Mouse (Mus musculus) MEL (cell line): ENCODE measurements around the gene Rgs6. TPM values are rescaled to one million over a fixed set of nuclear protein-coding genes. Genes with fewer than 3 reads are reported as not detected.

Source experiments
- DNase-seq: peaks from one replicate; pipeline ENCODE4 v3.0.0; 2011; ENCODE audit warnings: low read depth, low spot score
- H3K27ac ChIP-seq: 2 replicates; pipeline ENCODE4 v1.5.1; 2012; ENCODE audit warnings: low read depth, mild to moderate bottlenecking, control low read depth, low read length, moderate library complexity; ENCODE audit not compliant: control insufficient read depth
- H3K27me3 ChIP-seq, 2 experiments: fragments of 150-350 bp in 1 of 2; sonication (generic) in 1 of 2; 2 replicates each; pipeline ENCODE4 v1.6.1; 2012; ENCODE audit warnings: low read length in 2 of 2, mild to moderate bottlenecking in 2 of 2, improper control_type of control experiment in 1 of 2, moderate library complexity in 1 of 2; ENCODE audit not compliant: insufficient read depth in 2 of 2, control insufficient read depth in 1 of 2
- H3K36me3 ChIP-seq, 2 experiments: 2 replicates each; pipeline ENCODE4 v1.6.1; 2012 to 2014; ENCODE audit warnings: low read length in 2 of 2, improper control_type of control experiment in 1 of 2, inconsistent platforms in 1 of 2, mild to moderate bottlenecking in 1 of 2; ENCODE audit not compliant: insufficient read depth in 2 of 2, control insufficient read depth in 1 of 2
- H3K4me1 ChIP-seq, 2 experiments: fragments of 150-350 bp in 1 of 2; sonication (generic) in 1 of 2; 2 replicates each; pipeline ENCODE4 v1.6.1; 2012; ENCODE audit warnings: low read length in 2 of 2, improper control_type of control experiment in 1 of 2, mild to moderate bottlenecking in 1 of 2; ENCODE audit not compliant: insufficient read depth in 2 of 2, control insufficient read depth in 1 of 2
- H3K4me3 ChIP-seq, 2 experiments: fragments of 150-350 bp in 1 of 2; sonication (generic) in 1 of 2; 2 replicates each; pipeline ENCODE4 v1.5.1; 2012; ENCODE audit warnings: low read depth in 2 of 2, low read length in 2 of 2, mild to moderate bottlenecking in 2 of 2, moderate library complexity in 2 of 2, control low read depth in 1 of 2, improper control_type of control experiment in 1 of 2; ENCODE audit not compliant: control insufficient read depth in 1 of 2, insufficient read depth in 1 of 2
- H3K79me2 ChIP-seq: 2 replicates; pipeline ENCODE4 v1.6.1; 2012; ENCODE audit warnings: mild to moderate bottlenecking, low read length, moderate library complexity; ENCODE audit not compliant: control insufficient read depth, poor library complexity, insufficient read depth
- H3K9ac ChIP-seq: 2 replicates; pipeline ENCODE4 v1.6.1; 2012; ENCODE audit warnings: low read depth, mild to moderate bottlenecking, control low read depth, low read length, moderate library complexity; ENCODE audit not compliant: control insufficient read depth, poor library complexity, severe bottlenecking
- H3K9me3 ChIP-seq: fragments of 150-350 bp; sonication (generic); replicated peaks from 2 replicates; pipeline ENCODE4 v1.6.1; 2012; ENCODE audit warnings: mild to moderate bottlenecking, low read length, improper control_type of control experiment, moderate library complexity; ENCODE audit not compliant: insufficient read depth
- BHLHE40 ChIP-seq: IDR thresholded peaks from 2 replicates; pipeline ENCODE4 v1.6.1; 2012; ENCODE audit warnings: low read depth, mild to moderate bottlenecking, inconsistent platforms, low read length, improper control_type of control experiment, borderline replicate concordance
- CHD2 ChIP-seq: IDR thresholded peaks from 2 replicates; pipeline ENCODE4 v1.6.1; 2011; ENCODE audit warnings: low read length, improper control_type of control experiment
- ETS1 ChIP-seq: IDR thresholded peaks from 2 replicates; pipeline ENCODE4 v1.6.1; 2012; ENCODE audit warnings: low read depth, mild to moderate bottlenecking, inconsistent platforms, low read length, improper control_type of control experiment, moderate library complexity
- GATA1 ChIP-seq: IDR thresholded peaks from 2 replicates; pipeline ENCODE4 v1.6.1; 2011; ENCODE audit warnings: low read depth, low read length, improper control_type of control experiment
- JUND ChIP-seq: IDR thresholded peaks from 2 replicates; pipeline ENCODE4 v1.6.1; 2011; ENCODE audit warnings: low read depth, mild to moderate bottlenecking, improper control_type of control experiment, low read length
- KAT2A ChIP-seq: conservative IDR thresholded peaks from 2 replicates; pipeline ENCODE4 v1.6.1; 2012; ENCODE audit warnings: low read depth, low read length, improper control_type of control experiment, inconsistent platforms
- MAFK ChIP-seq: IDR thresholded peaks from 2 replicates; pipeline ENCODE4 v1.6.1; 2011; ENCODE audit warnings: low read depth, mild to moderate bottlenecking, low read length, improper control_type of control experiment, borderline replicate concordance
- MAX ChIP-seq: IDR thresholded peaks from 2 replicates; pipeline ENCODE4 v1.6.1; 2011; ENCODE audit warnings: low read length, improper control_type of control experiment
- MXI1 ChIP-seq: IDR thresholded peaks from 2 replicates; pipeline ENCODE4 v1.6.1; 2011; ENCODE audit warnings: mild to moderate bottlenecking, low read depth, low read length, improper control_type of control experiment
- MYB ChIP-seq: IDR thresholded peaks from 2 replicates; pipeline ENCODE4 v1.6.1; 2011; ENCODE audit warnings: mild to moderate bottlenecking, low read depth, low read length, improper control_type of control experiment
- NRF1 ChIP-seq: IDR thresholded peaks from 2 replicates; pipeline ENCODE4 v1.6.1; 2014; ENCODE audit warnings: low read depth, mild to moderate bottlenecking, inconsistent platforms, low read length, improper control_type of control experiment, moderate library complexity; ENCODE audit not compliant: poor library complexity, insufficient read depth, severe bottlenecking
- POLR2A ChIP-seq, 2 experiments: IDR thresholded peaks; 2 replicates each; pipeline ENCODE4 v1.6.1; 2011 to 2012; ENCODE audit warnings: low read length in 2 of 2, mild to moderate bottlenecking in 2 of 2, control low read depth in 1 of 2, improper control_type of control experiment in 1 of 2, low read depth in 1 of 2, moderate library complexity in 1 of 2; ENCODE audit not compliant: control insufficient read depth in 1 of 2, insufficient read depth in 1 of 2, poor library complexity in 1 of 2
- POLR2AphosphoS5 ChIP-seq: IDR thresholded peaks from 2 replicates; pipeline ENCODE4 v1.6.1; 2012; ENCODE audit warnings: low read depth, borderline replicate concordance, mild to moderate bottlenecking, inconsistent platforms, low read length, moderate library complexity, mixed read lengths
- RAD21 ChIP-seq: IDR thresholded peaks from 2 replicates; pipeline ENCODE4 v1.6.1; 2011; ENCODE audit warnings: mild to moderate bottlenecking, low read depth, low read length, improper control_type of control experiment
- RCOR1 ChIP-seq: IDR thresholded peaks from 2 replicates; pipeline ENCODE4 v1.6.1; 2012; ENCODE audit warnings: low read depth, mild to moderate bottlenecking, inconsistent platforms, low read length, improper control_type of control experiment
- SIN3A ChIP-seq: IDR thresholded peaks from 2 replicates; pipeline ENCODE4 v1.6.1; 2012; ENCODE audit warnings: low read length, improper control_type of control experiment, inconsistent platforms
- TAL1 ChIP-seq: IDR thresholded peaks from 2 replicates; pipeline ENCODE4 v1.6.1; 2012; ENCODE audit warnings: mild to moderate bottlenecking, inconsistent platforms, low read length, moderate library complexity, mixed read lengths
- TCF12 ChIP-seq: IDR thresholded peaks from 2 replicates; pipeline ENCODE4 v1.6.1; 2014; ENCODE audit warnings: low read depth, mild to moderate bottlenecking, inconsistent platforms, low read length, improper control_type of control experiment, moderate library complexity
- UBTF ChIP-seq: IDR thresholded peaks from 2 replicates; pipeline ENCODE4 v1.6.1; 2012; ENCODE audit warnings: low read depth, mild to moderate bottlenecking, inconsistent platforms, low read length, improper control_type of control experiment, moderate library complexity, borderline replicate concordance; ENCODE audit not compliant: insufficient read depth
- USF2 ChIP-seq, 2 experiments: IDR thresholded peaks; 2 replicates each; pipeline ENCODE4 v1.6.1; 2011 to 2012; ENCODE audit warnings: improper control_type of control experiment in 2 of 2, low read length in 2 of 2, borderline replicate concordance in 1 of 2, inconsistent platforms in 1 of 2, low read depth in 1 of 2, mild to moderate bottlenecking in 1 of 2; ENCODE audit not compliant: insufficient read depth in 1 of 2
- ZKSCAN1 ChIP-seq: IDR thresholded peaks from 2 replicates; pipeline ENCODE4 v1.6.1; 2012; ENCODE audit warnings: low read depth, mild to moderate bottlenecking, inconsistent platforms, low read length, improper control_type of control experiment, moderate library complexity
- ZMIZ1 ChIP-seq: IDR thresholded peaks from 2 replicates; pipeline ENCODE4 v1.6.1; 2012; ENCODE audit warnings: low read depth, mild to moderate bottlenecking, inconsistent platforms, low read length, improper control_type of control experiment, moderate library complexity
- polyA plus RNA-seq, 2 experiments: library from polyadenylated mRNA; stranded (reverse) in 1 of 2; unstranded in 1 of 2; fragments of >175 nt in 1 of 2; fragments of >200 nt in 1 of 2; gene quantifications; 2 replicates each; pipeline versions ENCODE4 v1.2.1 to v1.2.4; 2012; ENCODE audit warnings: low replicate concordance in 2 of 2, low read depth in 1 of 2; ENCODE audit not compliant: insufficient read length in 2 of 2, insufficient read depth in 1 of 2, missing spikeins in 1 of 2
- total RNA-seq: library from RNA; depleted of rRNA; stranded (reverse); fragments of 300-350 nt; gene quantifications from 2 replicates; pipeline ENCODE4 v1.2.3, GENCODE M21; 2012

Gene Rgs6
- total and polyA plus RNA-seq, 3 experiments: not detected

- Histone ChIP-seq H3K79me2 (no peaks in the 10 kb centered on the region), H3K4me3 (no peak overlapping the region), H3K36me3 (no peaks in the 10 kb centered on the region), H3K9ac (no peak overlapping the region), H3K4me1 (no peaks in the 10 kb centered on the region; a peak in 1 of 4 replicates), H3K9me3 (no peaks in the 10 kb centered on the region), H3K27ac (no peak overlapping the region), H3K27me3 (peaks cover 0 to 4% of the 10 kb centered on the region in 2 experiments; a peak in 1 of 4 replicates)
- no peak for TF ChIP-seq MAFK
- no peak for TF ChIP-seq USF2 (IDR thresholded peaks at IDR 0.05; ENCODE audit: borderline replicate concordance in 1 of 2, insufficient read depth in 1 of 2, low read depth in 1 of 2, low read length in 2 of 2)
- no peak for TF ChIP-seq RAD21
- TF ChIP-seq MYB: no peak
- no peak for TF ChIP-seq SIN3A
- TF ChIP-seq RCOR1: no peak
- DNase-seq: no peak
Observed at GRCm38 (mm10) chr12:83204361-83204760, 616.3 kb downstream of the Rgs6 start.

- Histone ChIP-seq H3K9ac (no peak overlapping the region), H3K9me3 (no peaks in the 10 kb centered on the region), H3K79me2 (no peaks in the 10 kb centered on the region), H3K36me3 (no peaks in the 10 kb centered on the region), H3K27ac (no peak overlapping the region), H3K27me3 (peaks cover 0 to 6% of the 10 kb centered on the region in 2 experiments; a peak in 1 of 4 replicates), H3K4me1 (no peaks in the 10 kb centered on the region), H3K4me3 (no peak overlapping the region)
- TF ChIP-seq UBTF (no peak), POLR2A (IDR thresholded peaks at IDR 0.05; ENCODE audit: control insufficient read depth in 1 of 2, insufficient read depth in 1 of 2, low read depth in 1 of 2, low read length in 2 of 2, poor library complexity in 1 of 2) (no peak), JUND (no peak), TCF12 (no peak), CHD2 (no peak), MAX (no peak), GATA1 (no peak)
- no peak for DNase-seq
Observed at GRCm38 (mm10) chr12:83206866-83207265, 618.8 kb downstream of the Rgs6 start.

GRCm38 (mm10) chr12:83207481-83207880 is 619.4 kb downstream of the Rgs6 start:
- Histone ChIP-seq H3K27ac (no peak overlapping the region), H3K4me1 (no peaks in the 10 kb centered on the region), H3K36me3 (no peaks in the 10 kb centered on the region), H3K9ac (no peak overlapping the region), H3K9me3 (no peaks in the 10 kb centered on the region), H3K4me3 (no peak overlapping the region), H3K79me2 (no peaks in the 10 kb centered on the region), H3K27me3 (peaks cover 0 to 6% of the 10 kb centered on the region in 2 experiments; a peak in 1 of 4 replicates)
- no peak for DNase-seq
- no peak for TF ChIP-seq TAL1
- TF ChIP-seq BHLHE40: no peak
- no peak for TF ChIP-seq NRF1
- no peak for TF ChIP-seq ETS1
- TF ChIP-seq POLR2AphosphoS5: no peak
- no peak for TF ChIP-seq MXI1
- no peak for TF ChIP-seq SIN3A
- no peak for TF ChIP-seq TCF12
- TF ChIP-seq ZMIZ1: no peak
- TF ChIP-seq KAT2A: no peak
- no peak for TF ChIP-seq ZKSCAN1
